Mouse (Mus musculus) stomach, embryonic 14.5 days (tissue): Measurements from ENCODE around the gene Xrcc1. TPM values are rescaled to one million over a fixed set of nuclear protein-coding genes. Genes with fewer than 3 reads are reported as not detected.

Experiments
- ATAC-seq: fragments of 200-750 bp; cut with Nextera tagmentation; 2 replicates; pipeline ENCODE4 v1.8.0; 2017; ENCODE audit warnings: low read depth, moderate TSS enrichment; ENCODE audit not compliant: insufficient number of reproducible peaks, insufficient read depth, low FRiP score
- H3K27ac ChIP-seq: fragments of 300-500 bp; sonication (generic); 2 replicates; pipeline ENCODE4 v1.5.1; 2014; ENCODE audit warnings: mild to moderate bottlenecking, low read length, moderate library complexity, mixed read lengths
- H3K27me3 ChIP-seq: fragments of 300-500 bp; sonication (generic); 2 replicates; pipeline ENCODE4 v1.6.1; 2014; ENCODE audit warnings: low read length, control low read depth, mixed read lengths; ENCODE audit not compliant: control insufficient read depth, insufficient read depth
- H3K36me3 ChIP-seq: fragments of 300-500 bp; sonication (generic); 2 replicates; pipeline ENCODE4 v1.6.1; 2014; ENCODE audit warnings: mild to moderate bottlenecking, control low read depth, low read length, moderate library complexity, mixed read lengths; ENCODE audit not compliant: control insufficient read depth, insufficient read depth
- H3K4me1 ChIP-seq: fragments of 300-500 bp; sonication (generic); 2 replicates; pipeline ENCODE4 v1.6.1; 2014; ENCODE audit warnings: low read length, control low read depth, mixed read lengths; ENCODE audit not compliant: control insufficient read depth, insufficient read depth
- H3K4me2 ChIP-seq: fragments of 300-500 bp; sonication (generic); replicated peaks from 2 replicates; pipeline ENCODE4 v1.6.1; 2014; ENCODE audit warnings: low read depth, low read length, control low read depth
- H3K4me3 ChIP-seq: fragments of 300-500 bp; sonication (generic); 2 replicates; pipeline ENCODE4 v1.5.1; 2014; ENCODE audit warnings: low read depth, low read length, control low read depth
- H3K9ac ChIP-seq: fragments of 300-500 bp; sonication (generic); replicated peaks from 2 replicates; pipeline ENCODE4 v1.6.1; 2014; ENCODE audit warnings: low read depth, mild to moderate bottlenecking, control low read depth, low read length, moderate library complexity, mixed read lengths
- H3K9me3 ChIP-seq: fragments of 300-500 bp; sonication (generic); 2 replicates; pipeline ENCODE4 v1.6.1; 2016; ENCODE audit warnings: low read depth, low read length, control low read depth; ENCODE audit not compliant: control insufficient read depth
- WGBS: fragments of 180-500 bp; shearing (Covaris S2); extraction: QIAGEN DNeasy Blood & Tissue Kit; methylation state at CpG from one replicate; pipeline ENCODE4 v1.1.7; 2014; 5-methylcytosine and 5-hydroxymethylcytosine counted together
- polyA plus RNA-seq: library from polyadenylated mRNA; unstranded; fragments of >200 nt; fragmentation: Nextera tagmentation; extraction: Ambion mirVana; gene quantifications from 2 replicates; pipeline ENCODE4 v1.2.1, GENCODE M21; 2014

The Xrcc1 gene
- polyA plus RNA-seq, 1 experiment from 2014 or later: 110 TPM

- Histone ChIP-seq H3K27ac (no peak overlapping the region), H3K36me3 (no peaks in the 10 kb centered on the region), H3K4me2 (no peak overlapping the region), H3K4me3 (no peak overlapping the region), H3K9me3 (no peaks in the 10 kb centered on the region), H3K27me3 (0 out of 2 replicates have a peak, but pooled peaks cover 10% of the 10 kb centered on the region), H3K9ac (no peak overlapping the region), H3K4me1 (peaks cover 3% of the 10 kb centered on the region; the same call in 1 of the 2 replicates)
- 96% methylated on average over 6 of the region's 6 CpGs for WGBS
- no peak for ATAC-seq
These were observed 38.8 kb downstream of the Xrcc1 start for GRCm38 (mm10) chr7:24584876-24585275.

GRCm38 (mm10) chr7:24585995-24586394, 39.9 kb downstream of the Xrcc1 start:
- H3K4me3 ChIP-seq: no peak overlapping the region
- no peak overlapping the region for H3K27ac ChIP-seq
- peaks cover 3% of the 10 kb centered on the region; the same call in 1 of the 2 replicates for H3K4me1 ChIP-seq
- H3K4me2 ChIP-seq: no peak overlapping the region
- H3K9me3 ChIP-seq: no peaks in the 10 kb centered on the region
- no peak for ATAC-seq
- WGBS: 38% methylated on average over 14 of the region's 16 CpGs
- 0 out of 2 replicates have a peak, but pooled peaks cover 10% of the 10 kb centered on the region for H3K27me3 ChIP-seq
- H3K9ac ChIP-seq: no peak overlapping the region
- H3K36me3 ChIP-seq: no peaks in the 10 kb centered on the region

GRCm38 (mm10) chr7:24586828-24587227, 40.7 kb downstream of the Xrcc1 start:
- Histone ChIP-seq H3K4me3 (peak overlapping the region; percentile 37), H3K27me3 (0 out of 2 replicates have a peak, but pooled peaks cover 10% of the 10 kb centered on the region), H3K9me3 (no peaks in the 10 kb centered on the region), H3K27ac (peak overlapping the region; percentile 21; the same call in 1 of the 2 replicates), H3K9ac (no peak overlapping the region), H3K4me2 (peak overlapping the region; percentile 69), H3K4me1 (peaks cover 3% of the 10 kb centered on the region; the same call in 1 of the 2 replicates), H3K36me3 (no peaks in the 10 kb centered on the region)
- 8% methylated on average over 8 of the region's 8 CpGs for WGBS
- ATAC-seq: peak; percentile 79

- H3K27ac ChIP-seq: peak within 1 kb of the TSS; percentile 21; the same call in 1 of the 2 replicates
- peaks cover 3% of the 10 kb centered on the region; the same call in 1 of the 2 replicates for H3K4me1 ChIP-seq
- ATAC-seq: peak; percentile 53; the same call in 1 of the 2 replicates
- H3K27me3 ChIP-seq: 0 out of 2 replicates have a peak, but pooled peaks cover 10% of the 10 kb centered on the region
- 6% methylated on average over 30 of the region's 30 CpGs for WGBS
- no peaks in the 10 kb centered on the region for H3K36me3 ChIP-seq
- H3K9ac ChIP-seq: peak within 1 kb of the TSS; percentile 54
- H3K9me3 ChIP-seq: no peaks in the 10 kb centered on the region
- H3K4me2 ChIP-seq: peak within 1 kb of the TSS; percentile 69
- peak within 1 kb of the TSS; percentile 37 for H3K4me3 ChIP-seq
These were observed 41.4 kb downstream of the Xrcc1 start, which contains the start of the genes Ethe1 and Zfp575 for GRCm38 (mm10) chr7:24587330-24588105. TSS of gene Ethe1 (plus strand) at chr7:24587543. TSS of gene Zfp575 (minus strand) at chr7:24587641.

- Histone ChIP-seq H3K4me2 (no peak overlapping the region), H3K9me3 (no peaks in the 10 kb centered on the region), H3K4me1 (peaks cover 3% of the 10 kb centered on the region; the same call in 1 of the 2 replicates), H3K36me3 (no peaks in the 10 kb centered on the region), H3K27ac (no peak overlapping the region), H3K27me3 (0 out of 2 replicates have a peak, but pooled peaks cover 10% of the 10 kb centered on the region), H3K9ac (no peak overlapping the region), H3K4me3 (no peak overlapping the region)
- no peak for ATAC-seq
- 76% methylated on average over 13 of the region's 13 CpGs for WGBS
These were observed 42.2 kb downstream of the Xrcc1 start for GRCm38 (mm10) chr7:24588336-24588735.

- H3K27ac ChIP-seq: no peak overlapping the region
These were observed 45.6 kb downstream of the Xrcc1 start for GRCm38 (mm10) chr7:24591735-24592134.

GRCm38 (mm10) chr7:24592163-24592562, 46.1 kb downstream of the Xrcc1 start:
- Histone ChIP-seq H3K27ac (no peak overlapping the region), H3K4me3 (no peak overlapping the region), H3K27me3 (no peaks in the 10 kb centered on the region), H3K4me1 (peaks cover 11% of the 10 kb centered on the region; the same call in 1 of the 2 replicates), H3K9ac (no peak overlapping the region), H3K36me3 (no peaks in the 10 kb centered on the region), H3K4me2 (no peak overlapping the region), H3K9me3 (no peaks in the 10 kb centered on the region)
- 54% methylated on average over 4 of the region's 4 CpGs for WGBS
- no peak for ATAC-seq

More at GRCm38 (mm10) chr7:24591735-24592134, 45.6 kb downstream of the Xrcc1 start:
- H3K27me3 ChIP-seq: no peaks in the 10 kb centered on the region
- H3K9ac ChIP-seq: no peak overlapping the region
- no peak for ATAC-seq
- no peaks in the 10 kb centered on the region for H3K36me3 ChIP-seq
- H3K4me3 ChIP-seq: no peak overlapping the region
- H3K9me3 ChIP-seq: no peaks in the 10 kb centered on the region
- peaks cover 11% of the 10 kb centered on the region; the same call in 1 of the 2 replicates for H3K4me1 ChIP-seq
- 52% methylated on average over 5 of the region's 5 CpGs for WGBS
- no peak overlapping the region for H3K4me2 ChIP-seq

- H3K9me3 ChIP-seq: no peaks in the 10 kb centered on the region
- no peaks in the 10 kb centered on the region for H3K27me3 ChIP-seq
- no peak overlapping the region for H3K27ac ChIP-seq
- WGBS: 78% methylated on average over 6 of the region's 6 CpGs
- H3K4me2 ChIP-seq: no peak overlapping the region
- no peak overlapping the region for H3K9ac ChIP-seq
- H3K4me1 ChIP-seq: peaks cover 8% of the 10 kb centered on the region; the same call in 1 of the 2 replicates
- ATAC-seq: no peak
- H3K4me3 ChIP-seq: no peak overlapping the region
- no peaks in the 10 kb centered on the region for H3K36me3 ChIP-seq
These were observed 46.7 kb downstream of the Xrcc1 start for GRCm38 (mm10) chr7:24592781-24593180.
